Mouse (Mus musculus) ES-E14 (cell line): ENCODE results near the gene Rasgef1b.

ENCODE experiments used
- CHD2 ChIP-seq: IDR thresholded peaks from 2 replicates; pipeline ENCODE4 v1.6.1; 2014; ENCODE audit warnings: mild to moderate bottlenecking, low read depth, low read length, inconsistent platforms
- HCFC1 ChIP-seq: IDR thresholded peaks from 2 replicates; pipeline ENCODE4 v1.6.1; 2012; ENCODE audit warnings: low read length, inconsistent platforms, borderline replicate concordance; ENCODE audit not compliant: insufficient read depth
- MAFK ChIP-seq: IDR thresholded peaks from 2 replicates; pipeline ENCODE4 v1.6.1; 2014; ENCODE audit warnings: mild to moderate bottlenecking, low read depth, low read length, inconsistent platforms; ENCODE audit not compliant: insufficient read depth
- ZC3H11A ChIP-seq: IDR thresholded peaks from 2 replicates; pipeline ENCODE4 v1.6.1; 2012; ENCODE audit warnings: low read depth, mild to moderate bottlenecking, inconsistent platforms, low read length, borderline replicate concordance
- ZNF384 ChIP-seq: IDR thresholded peaks from 2 replicates; pipeline ENCODE4 v1.6.1; 2012; ENCODE audit warnings: low read depth, low read length, inconsistent platforms

DNA sequence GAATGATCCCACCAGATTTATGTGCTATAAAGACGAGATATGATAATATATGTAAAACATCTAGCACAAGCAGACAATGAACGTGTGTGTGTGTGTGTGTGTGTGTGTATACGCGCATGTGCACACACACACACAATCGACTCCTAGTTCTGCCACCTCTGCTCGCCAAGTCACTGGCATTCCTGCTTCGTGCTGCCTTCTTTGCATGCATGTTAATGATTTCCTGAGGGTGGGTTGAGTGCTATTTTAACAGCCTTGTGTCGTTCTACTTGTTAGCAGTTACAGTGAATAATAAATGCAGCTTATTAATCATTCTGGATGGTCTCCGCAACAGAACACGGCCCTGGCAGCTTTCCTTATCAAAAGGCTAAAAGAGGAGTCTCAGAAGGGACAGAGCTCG is 129.5 kb downstream of the Rasgef1b start:
- TF ChIP-seq CHD2: no peak
- TF ChIP-seq MAFK: no peak
- no peak for TF ChIP-seq ZNF384
- TF ChIP-seq HCFC1: no peak
- TF ChIP-seq ZC3H11A: no peak
